Mouse (Mus musculus) gastrocnemius, postnatal 36 days (tissue): ENCODE results near the gene Exosc1. TPM values are rescaled to one million over a fixed set of nuclear protein-coding genes. Genes with fewer than 3 reads are reported as not detected.

ENCODE experiments used
- DNase-seq, 2 experiments: peaks; one replicate each; pipeline ENCODE4 v3.0.0; 2022
- intact Hi-C: fragments of 180-260 bp; cut with DNase I; formaldehyde crosslinking; loops from one replicate; pipeline ENCODE4 v1.15.1; 2025
- total RNA-seq, 2 experiments: library from RNA; stranded (reverse); gene quantifications; 2 replicates each; pipeline ENCODE4 v1.2.3; 2021

Exosc1 gene
- total RNA-seq, 2 experiments from 2014 or later = 13.2 to 15.3 TPM

DNA sequence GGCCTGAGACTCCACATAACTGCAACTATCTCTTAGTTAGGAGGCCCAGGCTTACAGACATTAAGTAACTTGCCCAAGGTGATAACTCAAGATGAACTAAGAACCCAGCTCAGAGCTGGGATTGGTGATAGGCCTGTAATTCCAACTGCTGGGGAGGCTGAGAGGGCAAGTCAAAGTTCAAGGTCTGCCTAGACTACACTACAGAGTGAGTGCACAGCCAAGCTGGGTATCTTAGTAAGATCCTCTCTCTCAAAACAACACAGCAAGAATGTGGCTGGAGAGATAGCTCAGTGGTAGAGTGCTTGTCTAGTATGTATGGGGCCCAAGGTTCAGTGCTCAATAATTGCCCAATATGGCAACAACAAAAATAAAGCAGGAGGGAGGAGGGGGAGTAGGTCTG, 45.0 kb downstream of the Exosc1 start:
- intact Hi-C loops = no loop called here
- DNase-seq = no peak

DNA sequence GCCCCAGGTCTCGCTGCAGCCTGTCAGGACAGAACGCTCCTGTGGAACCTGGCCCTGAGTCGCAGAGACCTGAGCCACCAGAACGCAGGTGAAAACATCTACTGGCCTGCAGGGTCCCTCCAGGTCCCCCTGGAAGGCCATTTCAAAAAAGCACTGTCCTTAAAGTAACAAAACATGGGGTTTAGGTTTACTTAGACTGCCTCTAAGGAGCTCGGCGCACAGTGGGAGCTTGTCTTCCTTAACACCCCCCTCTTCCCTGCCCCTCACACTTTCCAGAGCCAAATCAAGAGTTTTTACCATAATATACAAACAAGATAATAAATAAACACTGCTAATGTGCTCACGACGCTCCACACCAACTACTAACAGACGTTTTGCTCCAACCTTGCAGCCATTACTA, 49.3 kb downstream of the Exosc1 start:
- intact Hi-C loops = no loop called here

GRCm38 (mm10) chr19:41881842-41882241, 51.4 kb downstream of the Exosc1 start:
- intact Hi-C loops = no loop called here
- no peak for DNase-seq

More for the DNA sequence above, 49.3 kb downstream of the Exosc1 start:
- DNase-seq = no peak

DNA sequence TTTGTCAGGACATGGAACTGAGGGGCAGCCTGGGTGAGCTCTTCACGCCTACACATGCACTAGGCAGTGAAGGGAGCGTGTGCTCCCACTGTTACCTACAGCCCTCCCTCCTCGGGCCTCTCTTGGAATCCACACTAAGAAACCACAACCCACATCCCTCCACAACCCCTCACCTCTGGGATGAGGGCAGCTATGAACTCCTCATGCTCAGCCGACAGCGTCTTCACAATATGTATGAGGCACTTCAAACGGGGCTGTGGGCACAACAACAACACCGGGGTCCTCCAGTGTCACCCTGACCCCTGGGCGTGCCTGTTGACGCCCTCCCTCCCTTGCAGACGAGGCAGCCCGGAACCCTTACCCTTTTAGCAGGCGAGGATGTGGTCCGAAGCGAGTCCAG, 58.9 kb downstream of the Exosc1 start:
- intact Hi-C loops = no loop called here
- DNase-seq = no peak

Other genes with a start within 250 kb of the Exosc1 start
- gene Slit1, start 189.8 kb downstream of the Exosc1 start, total RNA-seq = under 1 TPM; 0.33 to 0.35 TPM
- gene Arhgap19, start 131.4 kb downstream of the Exosc1 start, total RNA-seq = 1 to 10 TPM; 6.4 to 6.6 TPM
- gene Frat1, start 103.5 kb downstream of the Exosc1 start, total RNA-seq = 1 to 10 TPM; 5.3 to 7.3 TPM
- gene Frat2, start 85.3 kb downstream of the Exosc1 start, total RNA-seq = 10 to 100 TPM; 13.9 to 18.5 TPM
- gene Rrp12, start 37.2 kb downstream of the Exosc1 start, total RNA-seq = 10 to 100 TPM; 30.0 to 31.6 TPM
- 10 to 100 TPM; 14.4 to 18.7 TPM for gene Pgam1, start 21.5 kb downstream of the Exosc1 start, total RNA-seq
- gene Zdhhc16, start 57 bp upstream of the Exosc1 start, total RNA-seq = 10 to 100 TPM; 20.7 to 21.3 TPM
- 1 to 10 TPM; 6.6 to 7.7 TPM for gene Mms19, start 47.7 kb upstream of the Exosc1 start, total RNA-seq
- gene Ubtd1, start 48.3 kb upstream of the Exosc1 start, total RNA-seq = 10 to 100 TPM; 11.7 to 13.4 TPM
- gene Ankrd2, start 102.6 kb upstream of the Exosc1 start, total RNA-seq = 100 to 1,000 TPM; 121 to 331 TPM
- 1 to 10 TPM; 2.9 to 3.7 TPM for gene Hoga1, start 112.2 kb upstream of the Exosc1 start, total RNA-seq
- gene 4933411K16Rik, start 118.8 kb upstream of the Exosc1 start, total RNA-seq = under 1 TPM; 0.30 to 0.38 TPM
- 1 to 10 TPM; 2.1 to 2.6 TPM for gene Morn4, start 152.9 kb upstream of the Exosc1 start, total RNA-seq
- gene Pi4k2a, start 157.0 kb upstream of the Exosc1 start, total RNA-seq = 10 to 100 TPM; 11.0 to 14.1 TPM
- 10 to 100 TPM in 1 of 2 experiments, 1 to 10 TPM in 1; 7.5 to 10.5 TPM for gene Avpi1, start 195.6 kb upstream of the Exosc1 start, total RNA-seq
- gene Marveld1, start 214.0 kb upstream of the Exosc1 start, total RNA-seq = 1 to 10 TPM; 5.3 to 6.9 TPM
- 10 to 100 TPM; 11.4 to 12.6 TPM for gene Zfyve27, start 230.5 kb upstream of the Exosc1 start, total RNA-seq